Mouse (Mus musculus) MEL-GATA-1-ER (cell line): ENCODE measurements around the gene Flrt1.

Source experiments
- DNase-seq: peaks from one replicate; pipeline ENCODE4 v3.0.0-alpha.2; 2012; ENCODE audit warnings: low read depth; ENCODE audit errors: extremely low read depth

Gene Flrt1

GRCm38 (mm10) chr19:7130317-7130716 lies 24.8 kb upstream of the Flrt1 start:
- DNase-seq: no peak

- DNase-seq: no peak
These were observed 23.3 kb upstream of the Flrt1 start for GRCm38 (mm10) chr19:7128551-7129475.

GRCm38 (mm10) chr19:7126933-7127332 lies 21.4 kb upstream of the Flrt1 start:
- no peak for DNase-seq

- DNase-seq: no peak
These were observed 20.7 kb upstream of the Flrt1 start for GRCm38 (mm10) chr19:7126209-7126608.

- DNase-seq: no peak
These were observed 20.1 kb upstream of the Flrt1 start for GRCm38 (mm10) chr19:7125526-7126156.

- no peak for DNase-seq
These were observed 17.3 kb upstream of the Flrt1 start for GRCm38 (mm10) chr19:7122698-7123306.

- DNase-seq: no peak
These were observed 16.7 kb upstream of the Flrt1 start for GRCm38 (mm10) chr19:7122277-7122676.

GRCm38 (mm10) chr19:7121252-7121651 lies 15.7 kb upstream of the Flrt1 start:
- DNase-seq: no peak

- peak; percentile 74 for DNase-seq
These were observed 12.3 kb upstream of the Flrt1 start for GRCm38 (mm10) chr19:7117653-7118307.

- DNase-seq: no peak
These were observed 11.6 kb upstream of the Flrt1 start for GRCm38 (mm10) chr19:7117141-7117540.

GRCm38 (mm10) chr19:7116038-7116731 lies 10.7 kb upstream of the Flrt1 start:
- no peak for DNase-seq

- DNase-seq: no peak
These were observed 8.0 kb upstream of the Flrt1 start for GRCm38 (mm10) chr19:7113574-7113973.

- no peak for DNase-seq
These were observed 7.1 kb upstream of the Flrt1 start for GRCm38 (mm10) chr19:7112628-7113027.

- DNase-seq: no peak
These were observed 6.2 kb upstream of the Flrt1 start for GRCm38 (mm10) chr19:7111710-7112109.

- no peak for DNase-seq
These were observed 5.8 kb upstream of the Flrt1 start for GRCm38 (mm10) chr19:7111309-7111708.

- no peak for DNase-seq
These were observed 5.3 kb upstream of the Flrt1 start for GRCm38 (mm10) chr19:7110875-7111274.

GRCm38 (mm10) chr19:7110097-7110496 lies 4.6 kb upstream of the Flrt1 start:
- no peak for DNase-seq

GRCm38 (mm10) chr19:7108114-7108905 lies 2.8 kb upstream of the Flrt1 start:
- no peak for DNase-seq

- no peak for DNase-seq
These were observed 1.6 kb upstream of the Flrt1 start for GRCm38 (mm10) chr19:7107174-7107573.

GRCm38 (mm10) chr19:7106566-7106965 lies 1.0 kb upstream of the Flrt1 start:
- DNase-seq: no peak
